Mouse (Mus musculus): ENCODE measurements around the gene Gm45233.
A peak's percentile ranks its signal among the peaks of the same experiment; 100 is the strongest.
"Not testable (repeated sequence)": the region's sequence is repeated elsewhere in the genome, so short reads cannot be mapped to it uniquely, and the experiment has no call there.

Gm45233 gene

DNA sequence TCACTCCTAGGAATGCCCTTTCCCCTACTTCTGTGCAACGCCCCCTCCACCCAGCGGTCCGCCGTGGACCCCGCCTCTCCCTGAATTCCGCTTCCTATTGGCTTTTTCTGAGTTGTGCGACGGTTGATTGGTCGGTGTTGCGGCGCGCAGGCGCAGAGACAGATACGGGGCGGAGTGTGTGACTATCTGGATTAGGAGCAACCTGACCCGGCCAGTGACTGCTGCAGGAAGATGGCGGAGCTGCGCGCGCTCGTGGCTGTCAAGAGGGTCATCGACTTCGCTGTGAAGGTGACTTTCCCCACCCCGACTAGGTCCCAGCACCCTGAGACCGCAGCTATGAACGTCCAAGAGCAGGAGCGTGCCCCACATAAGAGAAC is at the start of gene Gm45233, which contains the start of gene Etfb:
Gm45233 (plus strand) TSS at position 212 of the 377 bp plus-strand sequence.
Etfb (plus strand) TSS at position 167 of the 377 bp plus-strand sequence.
- peak; percentile 82 to 84 for DNase-seq (ENCODE audit: low read depth in 1 of 2, low spot score in 2 of 2)

DNA sequence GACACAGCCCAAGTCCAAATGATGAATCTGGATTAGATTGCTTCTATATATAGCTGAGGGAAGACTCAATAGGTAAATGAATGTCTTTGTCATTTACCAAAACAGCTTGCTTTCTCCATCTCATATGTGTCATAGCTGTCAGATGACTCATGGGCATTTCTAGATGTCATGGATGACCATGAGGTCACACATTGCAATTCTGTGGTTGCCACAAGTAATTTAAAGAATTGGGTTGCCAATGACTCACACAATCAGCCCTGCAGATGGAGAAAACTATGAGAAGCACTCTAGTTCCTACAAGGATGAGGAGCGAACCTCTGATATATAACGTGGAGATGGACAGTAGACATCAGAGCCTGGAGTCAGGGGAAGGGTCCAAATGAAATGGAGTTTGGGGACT is 44.4 kb upstream of the Gm45233 start:
- no peak for DNase-seq (ENCODE audit: low read depth in 1 of 2, low spot score in 2 of 2)

DNA sequence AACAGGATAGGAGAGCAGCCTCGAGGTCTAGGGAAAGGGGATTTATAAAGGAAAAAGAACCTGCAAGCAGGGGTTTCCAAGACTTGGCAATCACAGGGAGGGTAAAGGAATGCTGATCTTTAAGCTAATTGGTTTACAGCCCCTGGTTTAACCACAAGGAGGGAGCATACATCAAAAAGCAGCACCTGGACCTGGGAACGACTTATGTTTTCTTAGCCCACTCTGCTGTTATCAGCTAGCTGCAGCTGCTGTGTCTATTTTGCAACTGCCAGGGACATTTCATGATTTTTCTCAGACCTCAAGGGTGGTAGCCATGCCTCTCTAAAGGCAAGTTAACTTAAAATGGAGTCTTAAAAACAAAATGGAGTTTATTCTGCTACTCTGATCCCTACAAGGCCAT is 41.2 kb upstream of the Gm45233 start:
- DNase-seq (ENCODE audit: low read depth in 1 of 2, low spot score in 2 of 2) = no peak

DNA sequence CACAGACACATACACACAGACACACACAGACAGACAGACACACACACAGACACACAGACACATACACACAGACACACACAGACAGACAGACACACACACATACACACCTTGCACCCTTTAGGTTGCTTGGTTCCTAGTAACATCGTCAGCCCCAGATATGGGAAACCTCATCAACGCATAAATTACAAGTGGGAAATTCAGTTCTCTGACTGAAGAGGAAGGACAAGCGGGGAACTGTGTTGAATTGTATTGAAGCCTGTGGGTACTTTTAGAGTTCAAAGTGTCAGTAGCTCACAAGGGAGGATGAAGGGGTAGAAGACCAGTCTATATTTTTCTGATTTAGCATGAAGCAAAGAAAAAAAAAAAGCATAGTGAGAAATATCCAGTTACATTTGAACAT is 36.4 kb upstream of the Gm45233 start:
- no peak for DNase-seq (ENCODE audit: low read depth in 1 of 2, low spot score in 2 of 2)

DNA sequence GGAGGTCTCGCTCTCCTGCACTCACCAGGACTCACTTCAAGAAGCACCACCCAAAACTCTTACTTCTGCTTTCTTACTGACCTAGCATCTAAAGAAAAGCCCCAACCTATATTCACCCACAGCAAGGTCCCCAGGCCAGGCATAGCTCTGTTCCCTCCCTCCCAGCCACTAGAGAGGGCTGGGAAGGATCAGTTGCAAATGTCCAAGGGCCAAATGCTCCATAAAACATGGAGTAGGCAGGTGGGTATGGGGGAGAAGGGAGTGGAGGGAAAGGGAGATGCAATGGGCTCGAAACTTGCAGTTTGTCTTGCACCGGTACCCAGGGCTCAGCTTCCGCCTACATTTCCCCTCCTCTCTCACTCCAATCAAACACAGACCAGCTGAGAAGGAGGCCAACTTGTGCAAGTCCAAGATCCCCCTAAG is 35.8 kb upstream of the Gm45233 start, which contains the start of gene Siglecg:
Siglecg (plus strand) TSS at position 74 of the 423 bp plus-strand sequence.
- no peak for DNase-seq (ENCODE audit: low read depth in 1 of 2, low spot score in 2 of 2)

DNA sequence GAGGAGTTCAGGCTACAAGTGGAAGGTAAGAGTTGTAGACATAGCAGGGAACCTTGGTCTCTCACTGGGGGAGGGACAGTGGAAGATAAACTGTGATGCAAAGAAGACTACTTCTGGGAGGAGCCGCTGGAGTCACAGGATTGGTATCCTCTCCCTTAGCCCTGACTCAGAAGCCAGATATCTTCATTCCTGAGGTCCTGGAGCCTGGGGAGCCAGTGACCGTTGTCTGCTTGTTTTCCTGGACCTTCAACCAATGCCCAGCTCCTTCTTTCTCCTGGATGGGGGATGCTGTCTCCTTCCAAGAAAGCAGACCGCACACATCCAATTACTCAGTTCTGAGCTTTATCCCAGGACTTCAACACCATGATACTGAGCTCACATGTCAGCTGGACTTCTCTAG is 34.8 kb upstream of the Gm45233 start:
- no peak for DNase-seq (ENCODE audit: low read depth in 1 of 2, low spot score in 2 of 2)

DNA sequence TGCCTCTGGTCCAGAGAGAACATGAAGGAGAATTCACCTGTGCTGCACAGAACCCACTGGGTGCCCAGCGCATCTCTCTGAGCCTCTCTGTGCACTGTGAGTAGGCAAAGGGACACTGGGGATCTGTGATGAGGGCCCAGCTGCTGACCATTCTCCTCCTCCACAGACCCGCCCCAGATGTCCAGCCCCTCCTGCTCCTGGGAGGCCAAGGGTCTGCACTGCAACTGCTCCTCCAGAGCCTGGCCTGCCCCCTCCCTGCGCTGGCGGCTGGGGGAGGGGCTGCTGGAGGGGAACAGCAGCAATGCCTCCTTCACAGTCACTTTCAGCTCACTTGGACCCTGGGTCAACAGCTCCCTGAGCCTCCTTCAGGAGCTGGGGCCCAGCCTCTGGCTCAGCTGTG is 32.2 kb upstream of the Gm45233 start:
- DNase-seq (ENCODE audit: low read depth in 1 of 2, low spot score in 2 of 2) = not testable (repeated sequence)

DNA sequence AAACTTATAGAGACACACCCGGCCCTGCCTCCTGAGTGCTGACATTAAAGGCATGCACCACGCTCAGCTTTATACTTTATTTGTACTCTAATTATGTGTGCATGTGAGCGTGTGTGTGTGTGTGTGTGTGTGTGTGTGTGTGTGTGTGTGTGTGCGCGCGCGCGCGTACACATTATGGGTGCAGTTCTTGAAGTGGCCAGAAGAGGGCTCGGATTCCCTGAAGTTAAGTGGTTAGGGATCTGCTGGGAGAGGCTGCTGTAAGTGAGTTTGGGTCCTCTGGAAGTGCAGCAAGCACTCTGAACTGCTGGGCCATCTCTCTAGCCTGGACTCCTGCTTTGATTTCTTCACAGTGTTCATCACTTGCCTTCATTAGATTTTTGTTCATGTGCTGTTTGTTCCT is 26.6 kb upstream of the Gm45233 start:
- DNase-seq (ENCODE audit: low read depth in 1 of 2, low spot score in 2 of 2) = no peak

DNA sequence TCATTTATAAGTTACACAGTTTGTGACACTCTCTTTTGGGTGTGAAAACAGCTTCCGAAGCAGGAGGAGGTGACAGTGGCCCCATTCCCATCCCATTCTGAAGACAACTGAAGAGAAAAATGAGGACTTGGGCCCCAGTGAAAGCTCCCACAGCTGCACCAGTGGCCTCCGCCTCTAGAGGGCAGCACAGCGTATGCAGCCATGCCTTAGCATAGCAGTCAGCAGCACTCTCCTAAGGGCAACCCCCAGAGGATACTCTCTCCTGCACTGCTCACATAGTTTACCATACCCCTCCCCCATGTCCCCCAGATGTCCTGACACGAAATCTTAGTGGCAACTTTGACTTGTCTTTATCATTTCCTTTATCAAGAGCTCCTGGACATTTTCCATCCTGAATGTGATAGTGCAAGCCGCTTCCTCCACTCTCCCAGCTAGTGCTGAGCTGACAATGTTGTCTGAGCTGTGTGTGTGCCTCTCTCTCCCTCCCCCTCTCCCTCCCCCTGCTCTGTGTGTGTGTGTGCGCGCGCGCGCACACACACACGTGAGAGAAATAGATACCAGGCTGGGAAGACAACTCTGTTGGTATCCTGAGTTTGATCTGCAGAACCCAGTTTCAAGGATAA is 20.8 kb upstream of the Gm45233 start:
- peak; percentile 32 to 62 for DNase-seq (ENCODE audit: low read depth in 1 of 2, low spot score in 2 of 2)

DNA sequence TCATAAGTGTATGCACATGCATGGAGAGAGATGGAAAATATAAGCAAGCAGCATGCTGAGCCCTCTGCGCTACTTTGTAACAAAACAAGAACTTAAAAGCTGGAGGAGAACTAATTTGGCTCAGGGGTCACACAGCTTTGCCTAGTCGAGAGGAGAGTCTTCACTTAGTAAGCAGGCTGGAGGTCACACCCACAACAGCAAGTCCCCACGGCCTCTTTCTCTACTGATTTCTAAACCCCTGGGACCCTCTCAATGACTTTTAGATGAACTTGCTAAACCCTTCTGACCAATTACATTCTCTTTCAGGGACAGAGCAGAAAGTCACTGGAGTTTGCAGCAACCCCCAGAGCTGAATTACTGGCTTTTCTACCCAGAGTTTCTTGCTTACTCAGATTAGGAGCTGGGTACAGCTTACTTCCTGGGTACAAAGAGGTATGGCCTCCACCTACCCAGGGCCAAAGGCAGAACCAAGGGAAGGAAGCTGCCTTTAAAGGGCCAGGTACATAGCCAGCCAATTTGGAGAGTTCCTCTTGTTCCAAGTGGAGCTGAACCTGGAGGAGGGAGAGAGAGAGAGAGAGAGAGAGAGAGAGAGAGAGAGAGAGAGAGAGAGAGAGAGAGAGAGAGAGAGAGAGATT is 19.8 kb upstream of the Gm45233 start:
- no peak for DNase-seq (ENCODE audit: low read depth in 1 of 2, low spot score in 2 of 2)

DNA sequence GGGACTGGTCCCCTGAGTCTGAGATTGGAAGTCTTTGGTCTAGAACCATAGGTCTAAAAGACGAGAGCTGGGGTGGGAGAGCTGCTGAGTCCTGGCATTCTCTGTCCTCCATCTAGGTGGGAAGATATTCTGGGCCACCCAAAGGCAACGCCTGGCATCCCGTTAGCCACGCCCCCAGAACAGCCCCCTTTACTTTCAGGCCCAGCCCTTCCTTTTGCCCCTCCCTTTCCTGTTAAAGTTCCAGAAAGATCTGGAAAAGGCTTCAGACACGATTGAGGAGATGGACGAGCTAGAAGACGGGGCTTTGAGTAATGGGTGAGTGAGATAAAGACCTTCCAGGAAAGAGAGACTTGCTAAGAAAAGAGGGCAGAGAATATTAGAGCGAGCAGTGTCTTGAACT is 16.5 kb upstream of the Gm45233 start, which contains the start of gene Lim2:
Lim2 (plus strand) TSS at position 265 of the 400 bp plus-strand sequence.
- no peak for DNase-seq (ENCODE audit: low read depth in 1 of 2, low spot score in 2 of 2)

DNA sequence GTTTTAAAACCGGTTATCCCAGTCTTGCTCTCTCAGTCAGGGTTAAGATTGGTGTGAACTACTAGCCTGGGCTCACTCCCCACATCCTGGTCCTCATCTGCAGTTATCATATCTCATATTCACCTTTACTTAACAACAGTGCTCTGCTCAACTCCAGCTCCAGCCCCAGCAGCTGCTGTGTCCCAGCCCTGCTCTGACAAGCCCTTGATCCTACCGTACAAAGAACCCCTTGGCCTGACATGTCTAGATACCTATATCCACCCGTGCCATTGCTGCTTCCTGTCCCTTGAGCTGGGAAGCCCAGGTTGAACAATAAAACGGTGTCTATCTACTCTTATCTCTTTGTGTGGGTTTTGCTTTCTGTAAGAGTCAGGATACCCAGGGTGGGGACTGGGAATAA is 14.4 kb upstream of the Gm45233 start:
- DNase-seq (ENCODE audit: low read depth in 1 of 2, low spot score in 2 of 2) = no peak

DNA sequence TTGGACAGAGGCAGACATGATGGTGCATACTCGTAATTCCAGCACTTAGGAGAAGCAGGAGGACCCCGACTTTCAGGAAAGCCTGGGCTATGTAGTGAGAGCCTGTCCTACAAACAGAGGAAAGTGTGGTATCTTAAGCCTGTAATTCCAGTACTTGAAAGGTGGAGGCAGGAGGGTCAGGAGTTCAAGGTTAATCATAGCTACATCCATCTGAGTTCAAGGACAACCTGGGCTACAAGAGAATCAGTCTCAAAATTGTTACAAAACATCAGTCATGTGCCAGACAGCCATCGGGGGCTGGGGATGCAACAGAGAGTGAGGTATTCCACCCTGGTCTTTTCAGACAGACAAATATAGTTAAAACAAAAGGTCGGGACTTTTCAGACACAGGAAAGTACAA is 11.0 kb upstream of the Gm45233 start:
- DNase-seq (ENCODE audit: low read depth in 1 of 2, low spot score in 2 of 2) = no peak

DNA sequence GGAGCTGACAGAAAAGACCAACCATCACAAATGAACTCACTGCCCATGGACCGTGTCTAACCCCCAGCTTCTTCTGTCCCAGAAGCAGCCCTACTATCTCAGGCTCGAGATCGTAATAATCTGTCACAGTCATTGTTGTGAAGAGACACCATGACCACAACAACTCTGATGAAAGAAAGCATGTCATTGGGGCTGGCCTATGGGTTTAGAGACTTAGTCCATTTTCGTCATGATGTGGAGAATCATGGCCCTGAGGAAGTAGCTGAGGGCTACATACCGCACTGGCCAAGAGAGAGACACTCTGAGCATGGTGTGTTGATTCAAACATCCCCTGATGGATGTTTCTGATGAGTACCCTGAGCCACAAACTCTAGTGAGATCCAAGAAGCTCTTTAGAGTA is 9.3 kb upstream of the Gm45233 start:
- no peak for DNase-seq (ENCODE audit: low read depth in 1 of 2, low spot score in 2 of 2)

DNA sequence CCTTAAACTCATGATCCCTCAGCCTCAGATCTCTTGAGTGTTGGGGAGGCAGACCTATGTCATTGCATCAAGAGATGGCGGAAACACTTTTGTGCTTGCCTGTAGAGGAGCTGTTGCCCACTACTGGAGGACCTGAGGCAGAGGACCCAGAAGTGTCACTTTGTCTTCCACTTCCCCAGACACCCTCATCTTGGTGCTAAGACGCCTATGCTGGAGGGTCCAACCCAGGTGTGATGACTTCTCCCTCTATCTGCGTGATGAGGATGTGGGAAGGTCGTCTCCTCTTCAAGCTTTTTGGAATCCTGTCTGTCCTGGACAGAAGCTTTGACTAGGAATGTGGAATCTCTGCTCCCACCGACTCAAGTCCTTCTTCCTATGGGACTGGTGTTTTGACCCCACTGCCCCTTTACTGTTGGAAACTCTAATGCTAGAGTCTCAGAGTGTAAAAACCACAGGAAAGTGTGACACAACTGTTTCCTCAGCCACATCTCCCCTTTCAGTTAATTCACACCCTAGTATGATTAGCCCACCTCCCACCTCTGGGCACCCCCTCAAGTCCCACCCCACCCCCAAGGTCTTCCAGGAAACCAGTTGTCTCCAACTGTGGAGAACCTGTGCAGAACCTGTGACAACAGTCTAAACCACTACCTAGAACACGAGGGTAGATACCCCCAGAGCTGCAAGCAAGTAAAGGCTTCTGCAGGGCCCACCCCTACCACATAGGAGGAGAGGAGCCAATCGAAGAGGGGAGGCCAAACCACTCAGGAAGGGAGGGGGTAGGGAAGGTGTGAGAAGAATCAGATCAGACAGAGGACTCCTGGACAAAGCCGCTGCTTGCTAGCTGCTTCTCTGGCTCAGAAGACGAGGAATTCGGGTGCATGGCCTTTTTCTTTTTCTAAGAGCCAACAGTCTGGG is 7.3 kb upstream of the Gm45233 start, which contains the start of gene Nkg7:
Nkg7 (plus strand) TSS at position 733 of the 915 bp plus-strand sequence.
- DNase-seq (ENCODE audit: low read depth in 1 of 2, low spot score in 2 of 2) = no peak

DNA sequence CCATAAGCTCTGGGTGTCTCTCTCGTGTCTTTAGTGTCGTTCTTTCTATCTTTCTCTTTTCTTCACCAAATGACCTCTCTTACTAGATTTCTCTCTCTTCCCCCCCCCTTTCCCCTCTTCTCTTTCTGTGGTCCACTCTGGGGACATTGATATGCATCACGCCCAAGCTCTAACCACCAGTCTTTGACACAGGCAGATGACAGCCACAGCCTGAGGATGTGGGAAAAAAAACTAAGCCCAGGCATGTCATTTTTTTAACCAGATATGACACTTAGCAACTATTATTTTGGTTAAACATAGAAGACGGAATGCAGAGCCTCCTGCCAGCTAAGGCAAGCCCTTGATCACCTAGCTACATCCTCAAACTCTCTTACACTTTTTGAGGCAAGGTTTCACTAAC is 5.3 kb upstream of the Gm45233 start:
- no peak for DNase-seq (ENCODE audit: low read depth in 1 of 2, low spot score in 2 of 2)

DNA sequence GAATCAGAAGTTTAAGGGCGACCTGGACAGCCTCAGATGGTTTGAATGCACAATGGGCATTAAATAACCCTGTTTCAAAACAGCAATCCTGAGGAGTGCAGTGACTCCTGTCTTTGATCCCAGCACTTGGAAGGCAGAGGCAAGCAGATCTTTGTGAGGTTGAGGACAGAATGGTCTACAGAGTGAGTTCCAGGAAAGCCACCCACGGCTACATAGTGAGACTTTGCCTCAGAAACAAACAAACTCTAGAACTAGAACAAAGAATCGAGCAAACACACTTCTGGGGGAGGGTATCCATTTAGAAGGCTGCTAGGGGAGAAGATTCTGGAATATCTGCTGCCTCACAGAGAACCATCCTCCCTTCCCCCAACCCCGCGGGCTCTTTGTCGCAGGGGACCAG is 3.4 kb upstream of the Gm45233 start, which contains the start of gene Cldnd2:
Cldnd2 (plus strand) TSS at position 301 of the 400 bp plus-strand sequence.
- no peak for DNase-seq (ENCODE audit: low read depth in 1 of 2, low spot score in 2 of 2)

DNA sequence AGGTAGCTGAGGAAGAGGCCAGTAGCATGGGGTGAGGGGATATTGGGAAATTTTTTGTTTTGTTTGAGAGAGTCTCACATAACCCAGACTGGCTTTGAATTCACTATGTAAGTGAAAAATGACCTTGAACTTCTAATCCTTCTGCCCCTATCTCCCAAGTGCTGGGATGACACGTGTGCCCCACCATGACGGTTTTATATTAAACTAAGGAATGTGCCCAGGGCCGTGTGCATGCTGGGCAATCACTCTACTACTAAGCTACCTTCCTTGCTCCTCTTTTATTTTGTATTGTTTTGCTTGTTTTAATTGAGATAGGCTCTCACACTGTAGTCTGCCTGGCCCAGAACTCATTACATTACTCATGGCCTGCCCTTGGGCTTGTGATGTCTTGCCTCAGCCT is 2.9 kb upstream of the Gm45233 start:
- DNase-seq (ENCODE audit: low read depth in 1 of 2, low spot score in 2 of 2) = no peak

DNA sequence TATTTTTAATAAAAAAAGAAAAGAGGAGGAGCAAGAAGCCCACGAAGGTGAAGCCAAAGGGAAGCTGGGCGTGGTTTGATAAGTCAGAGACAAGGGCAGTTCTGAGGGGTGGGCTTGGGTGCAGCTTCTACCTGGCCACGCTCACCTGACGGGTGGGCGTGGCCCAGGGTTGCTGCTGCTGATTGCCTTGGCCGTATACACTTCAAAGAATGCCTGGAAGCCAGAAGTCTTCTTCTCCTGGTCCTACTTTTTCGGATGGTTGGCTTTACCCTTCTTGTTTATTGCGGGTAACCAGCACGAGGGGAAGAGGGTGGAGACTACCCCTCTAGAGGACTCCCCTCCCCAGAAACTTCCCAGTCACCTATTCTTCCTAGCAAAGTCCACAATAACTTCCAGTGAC is 1.2 kb upstream of the Gm45233 start:
- DNase-seq (ENCODE audit: low read depth in 1 of 2, low spot score in 2 of 2) = no peak

DNA sequence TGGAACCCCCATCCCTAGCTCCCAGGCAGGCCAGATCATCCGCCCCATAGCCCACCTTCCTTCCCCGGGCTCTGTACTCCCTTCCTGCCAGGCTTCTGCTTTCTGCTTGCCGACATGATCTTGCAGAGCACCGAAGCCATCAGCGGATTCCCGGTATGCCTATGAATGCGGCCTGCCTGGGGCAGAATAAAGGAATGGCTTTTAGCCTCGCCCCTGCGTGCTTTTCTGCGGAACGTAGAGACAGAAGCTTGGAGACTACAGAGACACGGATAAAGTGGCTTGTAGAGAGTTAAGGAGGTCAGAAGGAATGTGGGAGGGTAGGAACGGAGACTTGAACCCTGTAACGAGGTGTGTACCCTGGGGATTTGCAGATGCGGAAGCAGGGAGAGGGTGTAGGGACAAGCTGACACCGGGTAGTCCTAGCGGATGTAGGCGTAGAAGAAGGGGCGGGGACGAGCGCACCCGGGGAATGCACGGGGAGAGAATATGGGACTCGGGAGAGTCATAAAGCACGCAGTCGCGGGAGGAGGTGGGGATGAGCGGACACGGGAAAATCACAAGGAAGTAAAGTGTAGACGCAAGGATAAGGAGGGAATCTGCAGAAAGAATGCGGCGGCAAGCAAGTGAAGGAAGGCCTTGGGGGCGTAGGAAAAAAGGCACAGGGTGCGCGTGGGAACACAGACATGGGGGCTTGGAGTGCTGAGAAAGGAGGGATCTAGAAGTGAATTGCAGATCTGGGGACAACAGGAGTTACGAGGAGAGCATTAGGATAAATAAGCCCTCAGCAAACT is 607 bp upstream of the Gm45233 start:
- peak in 1 of 2 experiments; percentile 66 for DNase-seq (ENCODE audit: low read depth in 1 of 2, low spot score in 2 of 2)

DNA sequence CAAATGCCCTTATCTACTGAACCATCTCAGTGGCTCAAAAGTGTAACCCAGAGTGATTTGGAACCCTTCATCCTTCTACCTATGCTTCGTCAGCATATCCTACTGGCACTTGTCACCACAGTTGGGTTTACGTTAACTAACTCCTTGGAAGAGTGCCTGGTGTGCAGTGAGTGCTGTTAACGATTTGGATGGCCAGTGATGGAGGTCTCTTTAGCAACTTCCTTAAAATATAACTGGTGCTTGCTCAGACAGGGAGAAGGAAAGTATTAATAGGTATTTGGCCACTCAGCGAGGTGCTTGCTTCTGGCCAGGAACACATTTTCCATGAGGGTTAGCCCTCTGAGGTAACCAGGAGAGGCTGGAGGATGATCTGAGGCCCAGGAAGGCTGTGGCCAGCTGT is 3.9 kb downstream of the Gm45233 start:
- DNase-seq (ENCODE audit: low read depth in 1 of 2, low spot score in 2 of 2) = no peak

All from monocyte, adult 2 months (primary cell).